21 mouse cellular contexts compared by ENCODE assay signal in the genomic region with DNA sequence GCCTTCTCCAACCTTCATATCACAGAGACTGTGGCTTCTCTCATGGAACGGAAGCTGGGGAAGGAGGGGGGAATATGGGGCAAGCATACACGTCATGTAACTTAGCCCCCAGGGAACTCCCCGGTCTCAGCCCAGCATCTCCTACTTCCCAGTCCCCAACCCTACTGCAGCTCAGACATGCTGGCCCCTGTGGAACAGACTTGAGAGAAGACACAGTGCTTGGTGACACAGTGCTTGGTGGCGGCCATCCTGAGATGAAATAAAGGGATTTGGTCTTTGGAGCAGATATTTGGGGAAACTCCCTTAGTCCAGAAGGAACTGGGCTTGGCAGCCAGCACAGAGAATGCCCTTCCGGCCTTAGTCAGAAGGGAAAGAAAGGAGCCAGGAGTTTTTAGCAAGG.
"Had no signal": no experiment of that assay in that cellular context is flagged by ENCODE, and none has a peak within 500 bp of the region (broad histone marks: within the 10 kb centered on the region; RNA-seq: fewer than 3 reads in every experiment).

No protein-coding gene starts in this region.

- H3K4me3 ChIP-seq: liver, embryonic 15.5 days; lung, embryonic 15.5 days; megakaryocyte, embryonic 14.5 days; midbrain, embryonic 12.5 days; neural tube, embryonic 13.5 days; neural tube, embryonic 15.5 days had no signal

- H3K9ac ChIP-seq: liver, embryonic 15.5 days; liver, postnatal 0 days; lung, embryonic 15.5 days; midbrain, embryonic 12.5 days; neural tube, embryonic 13.5 days; neural tube, embryonic 15.5 days had no signal

- DNase-seq: liver, postnatal 0 days; lung, adult 2 months; lung, postnatal 14 days; lung, postnatal 36 days; midbrain, embryonic 14.5 days; retina, postnatal 1 day; right cerebral cortex, adult 18-20 months; right cerebral cortex, postnatal 25 days; right cerebral cortex, postnatal 4 days; spleen, adult 18-20 months; thymus, adult 18-20 months; thymus, postnatal 14 days; thymus, postnatal 36 days had no signal

- ATAC-seq: liver, postnatal 0 days; lung, postnatal 0 days had no signal

- H3K27me3 ChIP-seq: liver, embryonic 15.5 days; lung, embryonic 15.5 days; megakaryocyte, embryonic 14.5 days; midbrain, embryonic 12.5 days; neural tube, embryonic 13.5 days; neural tube, embryonic 15.5 days had no signal

- H3K4me2 ChIP-seq: liver, embryonic 15.5 days; lung, embryonic 15.5 days; midbrain, embryonic 12.5 days; neural tube, embryonic 13.5 days; neural tube, embryonic 15.5 days had no signal

- H3K4me1 ChIP-seq: liver, embryonic 15.5 days; lung, embryonic 15.5 days; midbrain, embryonic 12.5 days; neural tube, embryonic 13.5 days; neural tube, embryonic 15.5 days had no signal

- H3K27ac ChIP-seq: liver, embryonic 15.5 days; lung, embryonic 15.5 days; macrophage; midbrain, embryonic 12.5 days; neural tube, embryonic 13.5 days; neural tube, embryonic 15.5 days had no signal

- H3K36me3 ChIP-seq: liver, embryonic 15.5 days; lung, embryonic 15.5 days; midbrain, embryonic 12.5 days; neural tube, embryonic 13.5 days; neural tube, embryonic 15.5 days had no signal

- H3K9me3 ChIP-seq: liver, embryonic 15.5 days; lung, embryonic 15.5 days; midbrain, embryonic 12.5 days; neural tube, embryonic 13.5 days; neural tube, embryonic 15.5 days had no signal
